Mouse (Mus musculus) adrenal gland, postnatal 36 days (tissue): ENCODE measurements at regions not wholly inside any gene's neighbourhood (a gene's known extent, or its start where the extent isn't known, plus 50 kb on each side); places are given as distances from the start of the nearest gene placed in this dataset.
A peak's percentile ranks its signal among the peaks of the same experiment; 100 is the strongest.
"Not testable (repeated sequence)": the region's sequence is repeated elsewhere in the genome, so short reads cannot be mapped to it uniquely, and the experiment has no call there.

Experiments used
- DNase-seq, 2 experiments: peaks; one replicate each; pipeline ENCODE4 v3.0.0; 2021; ENCODE audit warnings: mixed read lengths in 1 of 2

DNA sequence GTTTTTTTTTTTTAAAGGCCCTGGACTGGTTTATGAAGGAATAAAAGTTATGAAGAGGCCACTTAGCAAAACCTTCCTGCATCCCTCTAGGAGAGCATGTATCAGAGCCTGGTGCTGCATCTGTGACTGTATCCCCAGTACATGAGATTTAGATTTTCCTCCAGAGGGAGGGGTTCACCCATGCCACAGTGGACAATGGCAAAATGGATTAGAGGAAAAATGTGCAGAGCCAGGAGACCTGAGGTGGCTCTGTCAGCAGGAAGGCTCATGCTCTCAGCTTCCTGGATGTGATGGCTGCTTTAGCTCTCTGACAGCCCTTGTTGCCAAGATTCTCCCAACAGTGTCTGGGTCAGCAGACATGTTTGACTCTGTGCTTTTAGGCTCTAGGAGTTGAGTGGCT is 298.2 kb downstream of the Eipr1 start:
- DNase-seq, result no peak

DNA sequence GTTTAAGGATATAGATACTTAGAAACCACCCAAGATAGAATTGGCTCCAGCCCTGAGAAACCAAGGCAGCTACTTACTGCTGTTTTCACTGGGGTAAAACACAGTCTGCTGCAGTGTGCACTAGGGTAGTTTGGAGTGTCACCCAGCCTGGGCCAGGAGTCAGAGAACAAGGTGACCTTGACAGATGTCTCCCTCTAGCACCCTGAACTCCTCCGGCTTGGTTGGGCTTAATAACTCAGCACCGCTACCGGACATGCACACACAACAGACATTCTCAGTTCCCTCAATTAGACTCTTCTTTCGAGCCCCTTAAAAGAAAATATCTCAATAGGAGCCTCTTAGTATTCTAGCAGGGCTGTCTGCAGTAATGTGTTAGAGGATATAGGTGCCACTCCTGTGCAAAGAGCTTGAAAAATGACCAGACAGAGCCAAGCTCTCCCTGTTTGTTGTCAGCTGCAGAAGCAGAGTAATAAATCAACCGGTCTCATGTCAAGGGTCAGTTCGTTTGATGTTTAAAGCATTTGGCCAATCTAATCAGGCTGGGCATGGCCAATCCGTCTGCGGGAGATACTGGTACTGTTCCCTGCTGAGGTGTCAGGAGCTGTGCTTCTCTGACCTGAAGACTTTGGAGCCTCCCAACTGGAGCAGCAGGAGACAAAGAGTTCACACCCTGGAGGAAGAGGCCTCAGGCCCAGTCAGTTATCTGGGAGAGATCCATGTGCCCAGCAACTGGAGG is 299.1 kb downstream of the Eipr1 start:
- DNase-seq, result peak in 1 of 2 experiments; percentile 42

DNA sequence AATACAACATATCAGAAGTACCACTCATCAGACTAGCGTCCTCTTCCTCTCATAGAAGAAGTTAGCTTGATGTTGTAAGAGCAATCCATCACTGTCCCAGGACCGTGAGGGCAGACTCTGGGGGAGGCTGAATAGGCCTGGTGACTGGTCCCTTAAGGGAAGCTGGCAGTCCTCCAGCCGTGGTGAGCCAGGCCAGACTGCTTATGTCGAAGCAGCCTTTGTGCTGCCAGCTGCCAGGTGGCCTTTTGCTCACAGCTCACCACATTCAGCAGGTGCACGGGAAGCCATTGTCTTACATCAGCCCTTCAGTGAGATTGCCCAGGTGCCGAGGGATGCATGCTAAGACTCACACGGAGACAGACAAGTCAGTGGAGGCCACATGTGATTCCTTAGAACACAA is 302.8 kb downstream of the Eipr1 start:
- peak; percentile 82 to 83 for DNase-seq

DNA sequence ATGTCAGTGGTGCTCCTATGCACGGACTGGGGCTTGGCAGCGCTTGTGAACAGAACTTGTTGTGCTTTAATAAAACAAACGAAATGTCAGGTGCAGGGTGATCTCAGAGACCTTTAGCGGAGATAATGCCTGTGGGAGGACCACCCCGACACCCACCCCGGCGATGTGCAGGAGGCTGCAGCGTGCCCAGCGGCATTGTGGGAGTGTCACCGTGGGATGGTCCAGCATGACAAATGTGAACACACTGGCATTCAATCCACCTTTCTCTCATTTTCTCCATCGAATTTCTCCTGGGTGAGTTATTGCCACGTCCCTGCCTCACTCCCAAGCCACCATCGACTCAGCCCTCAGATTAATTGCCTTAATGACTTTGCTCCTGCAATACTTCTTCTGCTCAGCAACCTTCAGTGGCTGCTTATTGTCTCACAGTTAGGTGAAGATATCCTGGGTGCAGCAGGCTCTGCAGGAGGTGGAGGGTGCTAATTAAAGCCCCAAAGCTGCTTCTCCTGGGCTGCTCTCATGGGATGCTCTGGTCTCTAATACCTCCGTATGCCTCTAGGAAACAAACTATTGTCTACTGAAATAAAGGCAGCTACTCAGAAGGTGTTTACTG is 310.5 kb downstream of the Eipr1 start:
- DNase-seq, result no peak

DNA sequence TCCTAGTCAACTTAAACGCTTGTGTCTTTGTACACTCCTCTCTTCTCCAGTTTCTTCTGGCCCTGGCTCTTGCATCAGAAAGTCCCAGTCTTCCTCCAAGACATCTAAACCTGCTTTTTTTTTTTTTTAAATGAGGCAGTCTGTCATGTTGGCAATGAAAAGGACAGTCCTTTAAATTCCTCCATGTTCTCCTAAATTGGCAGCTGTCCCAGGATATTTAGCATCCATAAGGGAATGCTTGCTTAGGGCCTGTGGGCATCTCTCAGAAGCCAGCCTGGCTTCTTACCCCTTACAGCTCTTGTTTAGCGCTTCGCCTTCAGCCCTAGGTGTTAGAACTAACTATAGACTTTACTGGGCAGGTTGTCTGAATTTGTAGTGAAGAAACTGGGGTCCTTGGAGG is 311.2 kb downstream of the Eipr1 start:
- DNase-seq, result no peak

DNA sequence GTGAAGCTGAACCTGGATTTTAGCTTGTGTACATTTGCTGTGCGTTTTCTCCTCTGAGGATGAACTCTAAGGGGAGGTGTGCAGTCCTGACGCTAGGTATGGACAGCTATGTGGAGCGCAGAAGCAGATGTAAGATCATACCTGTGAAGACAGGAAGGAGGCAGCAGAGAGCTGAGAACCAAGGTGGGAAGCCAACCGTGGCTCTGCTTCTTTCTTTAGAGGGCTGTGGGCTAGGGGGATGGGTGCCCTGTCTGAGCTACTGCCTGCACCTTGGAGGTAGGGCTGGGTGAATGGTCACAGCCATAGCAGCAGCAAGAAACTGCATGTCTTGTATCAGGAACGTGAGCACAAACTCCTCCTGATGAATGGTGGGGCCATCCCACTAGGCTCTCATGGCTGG is 316.6 kb downstream of the Eipr1 start:
- peak in 1 of 2 experiments; percentile 52 for DNase-seq

DNA sequence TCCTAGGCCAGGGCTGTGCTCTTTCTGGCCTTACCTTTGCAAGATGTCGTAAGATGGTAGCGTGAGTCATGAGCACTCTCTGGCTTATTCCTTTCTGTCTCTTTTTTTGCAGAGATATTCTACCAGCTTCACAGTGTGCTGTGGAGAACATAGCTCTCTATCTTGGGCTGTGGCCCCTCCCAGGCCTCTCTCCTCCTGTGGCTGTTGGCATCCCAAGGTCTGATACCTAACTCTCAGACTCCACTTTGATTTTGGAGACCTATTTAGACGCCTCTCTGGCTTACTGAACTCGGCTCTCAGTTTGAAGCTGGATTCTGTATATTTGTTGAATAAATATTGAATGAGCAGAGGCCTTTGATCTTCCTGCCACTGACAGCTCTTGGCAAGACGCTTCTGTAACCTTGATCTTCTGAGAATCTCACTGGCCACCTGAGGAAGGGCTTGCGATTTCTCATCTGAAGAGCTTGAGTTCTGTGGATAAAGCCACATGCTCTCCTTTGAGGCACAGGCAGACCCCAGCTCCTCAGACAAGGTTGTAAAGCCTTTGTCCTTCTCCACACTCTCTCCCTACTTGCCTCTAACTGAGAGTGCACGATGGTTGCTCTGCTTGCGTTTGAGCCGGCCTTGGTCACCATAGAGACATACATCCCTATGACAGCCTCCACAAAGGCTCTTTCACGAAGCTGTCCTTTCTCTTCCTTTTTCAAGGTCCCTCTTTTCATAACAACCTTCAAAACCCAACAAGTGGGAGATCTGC is 323.7 kb downstream of the Eipr1 start:
- DNase-seq, result peak; percentile 68 to 70

DNA sequence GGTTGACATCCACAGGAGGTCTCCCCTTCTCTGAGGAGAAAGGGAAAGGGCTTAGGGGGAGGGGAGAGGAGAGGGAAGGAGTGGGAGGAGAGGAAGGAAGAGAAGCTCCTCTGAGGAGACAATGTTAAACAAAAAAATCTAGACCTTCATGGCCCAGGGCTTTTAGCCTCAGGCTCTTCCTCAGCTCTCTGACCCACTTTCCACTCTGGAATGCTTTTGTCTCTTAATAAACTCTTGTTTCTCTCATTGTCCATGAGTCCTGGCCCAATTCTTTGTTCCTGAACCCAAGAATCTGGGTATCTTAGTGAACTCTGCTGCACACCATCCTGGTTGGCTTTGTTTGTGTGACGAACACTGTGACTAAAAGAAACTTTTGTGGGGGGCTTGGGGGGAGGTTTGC is 325.0 kb downstream of the Eipr1 start:
- no peak for DNase-seq

DNA sequence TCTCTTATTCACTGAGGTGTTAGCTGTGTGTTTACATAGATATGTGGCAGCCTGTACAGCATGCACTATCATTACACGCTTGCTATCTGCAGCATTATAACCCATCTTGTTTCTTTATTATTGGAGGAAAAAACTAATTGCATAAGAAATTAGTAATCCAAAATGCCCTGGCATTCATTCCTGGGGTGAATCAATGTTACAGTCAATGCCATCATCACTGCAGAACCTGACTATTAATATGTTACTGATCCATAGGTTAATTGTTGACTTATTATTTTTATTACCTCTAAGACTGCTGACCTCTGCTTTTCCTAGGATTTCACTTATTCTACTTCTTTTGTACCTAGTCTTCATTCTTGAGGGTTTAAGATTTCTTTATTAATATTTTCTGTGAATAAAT is 327.4 kb downstream of the Eipr1 start:
- no peak for DNase-seq

DNA sequence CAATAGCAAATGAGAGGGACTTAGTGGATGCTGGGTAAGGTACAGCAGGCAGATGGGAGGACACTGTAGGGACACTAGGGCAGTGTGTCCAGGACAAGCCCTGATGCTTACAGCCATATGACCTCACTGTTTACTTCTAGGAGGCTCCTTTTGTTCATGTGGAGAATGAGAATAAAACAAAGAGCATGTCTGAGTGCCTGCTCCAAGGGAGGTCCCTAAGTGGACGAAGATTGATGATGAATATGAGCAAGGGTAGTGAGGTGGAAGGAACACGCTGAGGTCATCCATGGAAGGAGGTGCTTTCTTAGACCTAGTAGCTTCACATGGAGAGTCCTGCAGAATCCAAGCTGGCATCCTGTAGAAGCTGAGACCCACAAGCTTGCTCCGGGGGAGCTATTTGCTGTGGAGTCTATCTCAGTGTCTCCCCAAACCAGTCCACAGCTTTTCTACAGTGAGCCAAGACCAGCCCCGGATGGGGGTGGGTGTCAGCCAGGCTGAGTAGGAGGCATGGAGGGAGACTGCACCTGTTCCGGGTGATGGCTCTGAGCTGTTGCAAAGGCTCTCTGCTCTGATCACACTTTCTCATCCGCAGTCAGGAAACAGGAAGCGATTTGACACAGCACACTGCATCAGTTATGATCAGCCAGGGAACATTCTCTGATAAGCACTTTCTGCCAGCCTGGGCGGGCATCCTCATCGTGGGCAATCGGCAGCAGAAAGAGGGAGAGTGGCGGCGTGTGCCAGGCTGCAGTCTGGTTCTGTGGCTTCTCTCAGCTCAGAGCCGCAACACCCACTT is 332.0 kb downstream of the Eipr1 start:
- DNase-seq, result no peak

DNA sequence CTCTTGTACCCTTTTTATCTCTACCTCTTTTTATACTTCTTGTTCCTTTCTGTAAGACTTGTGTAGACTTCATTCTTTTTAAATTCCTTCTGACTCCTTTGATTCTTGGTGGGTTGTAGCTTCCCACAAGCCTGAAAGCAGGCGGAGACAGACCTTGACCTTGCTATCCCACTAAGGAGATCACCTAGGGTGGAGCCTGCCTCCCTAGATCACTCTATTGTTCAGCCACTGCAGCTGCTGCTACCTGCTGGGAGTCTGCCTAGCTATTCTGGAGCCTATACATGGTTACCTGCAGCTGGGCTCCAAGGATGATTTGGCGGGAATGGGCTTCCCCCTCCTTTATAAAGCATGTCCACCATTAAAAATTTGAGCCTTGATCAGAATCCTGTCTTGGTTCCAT is 335.6 kb downstream of the Eipr1 start:
- not testable (repeated sequence) for DNase-seq

DNA sequence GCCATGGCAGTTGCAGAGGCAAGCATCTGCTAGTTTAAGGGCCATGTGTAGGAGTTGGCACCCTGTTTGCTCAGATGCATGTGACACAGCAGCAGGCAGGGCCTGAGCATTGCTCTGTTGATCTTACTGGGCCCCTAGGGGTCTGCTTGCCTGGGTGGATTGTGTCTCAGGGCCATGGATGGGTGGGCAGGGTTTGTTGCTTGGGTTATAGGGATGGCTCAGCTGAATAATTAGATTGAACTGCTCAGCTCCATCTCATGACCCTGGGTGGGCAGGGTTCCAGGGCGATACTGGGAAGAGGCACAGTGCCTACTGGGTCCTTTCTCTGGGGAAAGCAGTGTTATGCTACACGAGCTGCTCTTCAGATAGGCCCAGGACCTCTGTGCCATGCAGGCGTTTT is 338.0 kb downstream of the Eipr1 start:
- no peak for DNase-seq

DNA sequence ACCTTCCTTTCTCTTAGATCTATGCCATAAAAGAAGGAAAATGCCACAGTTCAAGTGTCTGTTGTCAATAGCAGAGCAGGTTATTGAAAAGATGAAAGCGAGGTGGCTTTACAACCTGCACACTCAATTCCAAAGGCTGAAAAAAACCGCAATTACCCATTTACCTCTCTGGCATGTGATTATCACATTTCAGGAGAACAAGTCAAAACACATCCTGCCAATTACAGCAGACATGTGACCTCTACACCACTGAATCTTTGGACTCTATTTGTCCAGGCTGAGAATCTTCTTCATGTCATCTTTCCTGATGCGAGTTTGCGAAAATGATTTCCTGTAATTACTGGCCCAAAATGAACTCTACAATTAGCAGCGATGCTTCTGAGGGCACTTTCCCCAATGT is 338.8 kb downstream of the Eipr1 start:
- DNase-seq, result no peak

DNA sequence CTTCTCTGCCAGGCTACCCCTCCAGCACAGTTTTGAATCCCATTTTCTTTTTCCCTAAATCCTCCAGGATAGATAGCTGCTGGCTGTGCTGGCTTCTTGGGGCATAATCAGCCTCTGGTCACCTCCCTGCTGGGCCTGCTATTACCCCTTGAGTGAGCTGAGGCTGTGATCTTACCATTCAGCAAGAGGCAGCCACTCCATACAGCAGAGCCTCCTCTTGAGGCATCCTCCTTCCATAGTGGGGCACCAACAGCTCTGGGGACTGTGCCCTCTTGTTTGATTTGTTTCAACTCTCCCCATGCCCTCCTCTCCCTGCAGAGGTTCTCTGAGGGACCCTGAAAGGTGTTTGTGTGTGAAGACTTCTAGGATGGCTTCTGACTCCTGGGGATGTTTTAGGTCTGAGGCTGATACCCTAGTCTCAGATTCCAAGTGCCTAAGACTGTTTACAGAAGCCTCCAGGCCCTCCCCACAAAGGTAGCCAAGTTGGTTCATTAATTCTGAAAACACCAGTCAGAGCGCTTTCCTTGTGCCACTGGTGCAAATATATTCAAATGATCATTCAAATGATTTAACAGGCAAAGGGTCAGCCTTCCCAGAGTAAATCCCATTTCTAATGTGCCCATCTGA is 343.9 kb downstream of the Eipr1 start:
- DNase-seq, result no peak

DNA sequence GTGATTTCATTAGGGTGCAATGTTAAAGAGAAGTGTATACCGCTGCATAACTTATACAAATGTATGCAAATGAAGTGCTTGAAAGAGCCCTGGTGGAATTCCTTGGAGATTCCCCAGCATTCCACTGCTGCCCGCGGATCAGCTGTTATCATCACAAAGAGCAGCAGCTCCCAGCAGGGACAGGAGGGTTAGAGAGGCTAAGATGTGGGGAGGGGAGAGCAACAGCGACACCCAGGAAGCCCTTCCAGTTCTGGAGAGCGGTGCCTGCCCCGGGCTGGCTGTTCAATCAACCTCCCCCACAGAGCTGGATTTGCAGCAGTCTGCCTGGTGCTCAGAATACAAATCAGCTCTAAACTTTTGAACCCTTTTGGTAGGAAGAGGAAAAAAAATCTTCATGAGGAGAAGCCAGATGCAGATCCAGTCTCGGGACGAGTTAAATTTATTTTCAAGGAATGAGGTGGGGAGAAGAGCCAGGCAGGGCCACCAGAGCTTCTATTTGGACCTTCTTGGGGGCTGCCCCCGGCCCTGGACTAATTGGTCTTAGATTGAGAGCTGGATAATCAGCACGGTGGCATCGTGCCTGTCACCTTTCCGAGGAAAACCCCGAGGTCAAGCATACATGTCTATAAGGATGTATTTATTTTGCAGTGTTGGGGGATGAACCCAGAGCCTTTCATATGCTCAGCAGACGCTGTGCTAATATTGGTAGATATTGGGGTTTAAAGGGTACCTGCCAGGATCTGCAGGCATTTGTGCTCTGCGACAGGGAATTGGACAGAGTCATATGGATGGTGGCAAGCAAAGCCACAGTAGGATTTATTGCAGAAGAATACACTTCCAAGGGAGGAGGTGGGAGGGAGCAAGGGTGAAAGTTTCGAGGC is 344.7 kb downstream of the Eipr1 start:
- DNase-seq, result peak in 1 of 2 experiments; percentile 22

DNA sequence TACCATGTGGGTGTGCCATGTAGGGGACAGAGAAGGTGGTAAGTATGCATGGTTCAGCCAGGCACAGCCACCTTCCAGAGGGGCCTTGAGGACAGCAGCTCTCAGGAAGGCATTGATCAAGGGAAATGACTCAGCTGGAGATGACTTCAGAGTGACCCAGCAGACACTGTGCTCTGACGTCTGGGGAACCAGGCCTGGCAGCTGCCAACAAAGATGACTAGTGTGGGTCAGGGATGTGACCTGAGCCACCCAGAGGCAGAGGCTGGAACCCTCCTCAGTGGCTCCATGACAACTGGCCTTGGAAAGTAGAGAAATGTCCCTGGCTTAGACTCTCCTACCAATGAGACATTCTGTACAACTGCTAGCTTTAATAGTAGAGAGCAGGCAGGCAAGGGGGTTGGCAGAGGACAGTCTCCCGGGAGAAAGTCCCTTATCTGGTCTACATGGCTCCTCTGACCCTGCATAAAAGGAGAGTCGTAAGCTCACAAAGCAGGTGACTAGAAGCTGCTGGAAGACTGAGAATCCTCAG is 348.5 kb downstream of the Eipr1 start:
- peak; percentile 86 to 89 for DNase-seq

DNA sequence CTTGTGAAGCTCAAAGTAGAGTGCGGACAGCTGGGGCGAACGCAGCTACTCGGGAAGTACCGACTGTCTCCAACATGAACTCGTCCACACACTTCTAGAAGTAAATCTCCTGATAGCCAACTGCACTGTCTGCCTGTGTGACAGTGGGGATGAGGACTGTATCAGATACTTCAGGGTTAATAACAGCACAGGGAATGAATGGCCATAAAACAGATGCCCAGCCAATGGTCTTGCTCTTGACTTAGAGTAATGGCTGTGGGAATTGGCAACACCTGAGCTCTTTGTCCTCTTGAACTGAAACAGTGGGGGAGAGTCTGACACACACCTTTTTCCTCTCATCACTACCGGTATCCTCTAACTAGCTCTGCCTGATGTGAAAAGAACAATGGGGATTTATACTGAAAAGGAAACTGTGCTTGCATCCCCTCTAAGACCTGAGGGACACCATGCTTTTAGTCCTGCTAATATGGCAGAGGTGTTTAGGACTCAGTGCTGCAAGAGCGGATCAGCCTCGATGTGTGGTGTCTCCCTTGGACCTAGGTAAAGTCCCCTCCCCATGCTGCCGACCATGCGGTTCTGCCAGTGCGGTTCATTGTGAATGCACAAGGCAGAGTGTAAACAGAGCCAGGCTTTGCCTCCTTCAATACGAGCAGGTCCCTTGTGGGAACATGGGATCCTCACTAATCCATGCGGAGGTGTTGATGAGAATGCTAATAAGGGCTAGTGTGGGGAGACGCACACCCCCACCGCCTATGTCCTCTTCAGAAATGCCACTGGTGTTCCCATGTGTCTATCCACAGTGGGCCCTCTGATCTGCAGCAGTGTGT is 355.5 kb downstream of the Eipr1 start:
- DNase-seq, result no peak

DNA sequence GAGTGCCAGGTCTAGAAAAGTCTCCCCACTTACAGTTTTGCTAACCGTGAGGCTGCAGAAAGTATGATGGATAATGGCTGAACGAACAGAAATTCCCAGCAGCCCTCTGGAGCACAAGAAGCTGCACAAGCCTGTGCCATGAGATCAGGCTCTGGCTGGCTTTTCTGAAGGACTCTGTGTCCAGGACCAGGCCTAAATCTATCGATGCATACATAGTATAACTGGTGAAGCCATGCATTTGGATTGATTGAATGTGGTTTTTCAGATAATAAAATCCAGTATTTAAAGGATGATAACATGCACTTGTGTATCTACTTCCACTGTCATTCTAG is 356.1 kb downstream of the Eipr1 start:
- no peak for DNase-seq

DNA sequence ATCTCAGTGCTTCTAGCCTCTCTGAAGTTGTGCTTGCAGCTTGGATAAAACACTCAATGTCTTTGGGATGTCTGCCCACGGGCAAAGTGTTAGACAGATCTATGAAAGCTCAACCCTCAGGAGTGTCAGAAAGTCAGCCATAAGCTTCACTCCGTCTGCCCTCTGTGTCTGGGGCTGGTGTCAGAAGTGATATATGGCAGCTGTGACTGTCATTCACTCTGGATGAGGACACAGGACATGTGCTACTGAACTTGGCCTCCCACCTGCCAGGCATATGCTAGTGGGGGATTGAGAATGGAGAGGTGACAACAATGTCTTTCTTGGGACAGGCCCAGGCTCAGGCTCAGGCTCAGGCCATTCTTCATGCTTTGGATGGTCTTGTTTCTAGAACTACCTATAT is 366.7 kb downstream of the Eipr1 start:
- DNase-seq, result no peak

DNA sequence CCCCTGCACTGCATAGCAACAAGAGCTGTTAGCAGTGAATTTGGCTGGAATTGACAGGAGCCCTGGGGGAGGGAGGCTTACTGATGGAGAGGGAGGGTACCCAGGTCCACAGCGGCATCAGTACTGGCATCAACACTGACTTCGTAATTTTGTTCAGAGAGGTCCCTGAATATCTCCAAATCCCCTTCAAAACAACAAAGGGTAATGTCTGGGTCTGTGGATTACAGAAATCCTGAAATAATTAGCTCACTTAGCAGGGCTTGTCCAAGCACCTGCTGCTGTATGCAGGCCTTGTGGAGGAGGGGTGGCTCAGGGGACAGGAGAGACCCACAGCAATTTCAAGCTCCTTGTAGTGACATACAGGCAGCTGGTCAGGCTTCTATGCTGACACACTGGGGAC is 369.6 kb downstream of the Eipr1 start:
- DNase-seq, result no peak
